15 mouse cellular contexts compared by ENCODE assay signal in genomic region chr15:70520551-70520950, GRCm38 (mm10).
A peak's percentile ranks its signal among the peaks of the same experiment; 100 is the strongest.
DNase-seq lines count a peak whose midpoint lies in the region.
"Had no signal": no experiment of that assay in that cellular context is flagged by ENCODE, and none has a peak within 500 bp of the region (broad histone marks: within the 10 kb centered on the region; RNA-seq: fewer than 3 reads in every experiment).

No protein-coding gene starts in this region.

- DNase-seq in layer of hippocampus, adult 9-11 months = peak; percentile 1
- no peak for DNase-seq in layer of hippocampus, postnatal 14 days (ENCODE audit: low spot score in 2 of 2)
- peak; percentile 11 for DNase-seq in brain, adult 2 months (ENCODE audit: low read depth, low spot score)
- DNase-seq in retina, embryonic 14.5 days (ENCODE audit: low spot score) = peak; percentile 74
- DNase-seq in cerebellum, postnatal 10 days = no peak
- no peak for DNase-seq in frontal cortex, postnatal 25 days (ENCODE audit: low spot score in 2 of 2)
- DNase-seq: adrenal gland, adult 8-10 months; adrenal gland, postnatal 25 days; cerebellum, adult 11 months; cerebellum, adult 2 months; cerebellum, adult 9-11 months; cerebellum, postnatal 36 days; gastrocnemius, postnatal 14 days; heart, adult 11 months; heart, postnatal 36 days had no signal

Comparison
In these comparisons a context has a peak if more than half of its experiments do, and no peak if none do; other contexts are left out.
1. DNase-seq: peak in layer of hippocampus, adult 9-11 months (single experiment), brain, adult 2 months (single experiment) and retina, embryonic 14.5 days (single experiment); none in layer of hippocampus, postnatal 14 days (0 of 2), cerebellum, postnatal 10 days (0 of 2) and frontal cortex, postnatal 25 days (0 of 2).